Mouse (Mus musculus) neutrophil, adult 5-6 weeks (primary cell): Measurements from ENCODE around the gene Tvp23a. TPM values are rescaled to one million over a fixed set of nuclear protein-coding genes. Genes with fewer than 3 reads are reported as not detected.

ENCODE experiments used
- ATAC-seq: fragments of 151-379, 151-347 bp; 2 replicates; pipeline ENCODE4 v1.8.0; 2017; ENCODE audit warnings: mild to moderate bottlenecking, moderate TSS enrichment; ENCODE audit not compliant: insufficient number of reproducible peaks, poor library complexity, low FRiP score, severe bottlenecking; ENCODE audit errors: extremely low read depth
- total RNA-seq: library from RNA; stranded (forward); fragments of 200-1000 nt; gene quantifications from 2 replicates; pipeline ENCODE4 v1.2.3, GENCODE M21; 2017

Gene Tvp23a
- total RNA-seq, 1 experiment from 2014 or later: 0.23 TPM

- no peak for ATAC-seq
Observed at GRCm38 (mm10) chr16:10460188-10460587, 13.0 kb upstream of the Tvp23a start.

DNA sequence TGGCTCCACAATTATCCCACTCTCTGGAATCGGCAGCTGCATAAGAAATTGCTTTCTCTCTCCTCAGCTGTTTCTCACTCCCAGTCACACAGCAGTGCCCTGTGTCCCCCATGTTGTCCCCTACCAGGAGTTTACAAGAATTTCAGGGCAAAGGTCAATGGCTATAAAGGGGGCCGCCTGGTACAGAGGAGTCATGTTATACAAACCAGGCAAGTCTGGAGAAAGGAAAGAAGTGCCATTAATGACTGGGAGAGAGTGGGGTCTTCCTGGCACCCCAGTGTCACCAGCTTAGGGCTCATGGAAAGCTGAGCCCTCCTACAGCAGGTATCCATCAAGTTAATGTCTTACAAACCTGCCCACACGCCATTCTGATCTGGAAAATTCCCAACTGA lies 7.4 kb upstream of the Tvp23a start:
- no peak for ATAC-seq

DNA sequence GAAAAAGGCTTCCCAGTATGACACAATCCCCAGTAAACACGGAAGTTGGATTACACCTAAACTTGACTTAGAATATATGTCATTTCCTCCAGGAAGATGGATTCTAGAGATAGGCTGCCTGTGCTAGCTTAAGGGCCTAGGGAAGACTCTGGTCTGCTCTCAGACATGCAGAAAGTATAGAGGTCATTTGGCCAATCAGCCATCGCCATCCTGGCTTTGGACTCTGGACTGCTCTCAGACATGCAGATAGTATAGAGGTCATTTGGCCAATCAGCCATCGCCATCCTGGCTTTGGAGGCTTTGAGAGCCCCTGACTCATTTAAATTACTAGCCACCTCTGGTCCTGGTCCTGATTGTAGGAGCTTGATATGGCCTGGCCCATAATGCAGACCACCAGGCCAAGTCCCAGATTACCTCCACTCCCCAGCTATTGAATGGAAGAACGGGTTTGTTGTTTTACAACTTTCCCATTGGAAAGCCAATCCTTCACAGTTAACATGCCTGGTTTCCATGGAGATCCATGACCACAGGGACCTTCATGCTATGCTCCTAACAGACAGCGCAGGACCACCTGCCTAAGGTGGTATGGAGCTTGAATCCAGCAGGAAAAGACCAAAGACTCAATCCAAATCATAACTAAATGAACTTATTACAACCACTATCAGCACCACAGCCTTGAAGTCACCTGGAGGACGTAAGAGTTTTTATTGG lies 6.9 kb upstream of the Tvp23a start:
- ATAC-seq: no peak

- ATAC-seq: no peak
Observed at GRCm38 (mm10) chr16:10452445-10452896, 5.3 kb upstream of the Tvp23a start.

- no peak for ATAC-seq
Observed at GRCm38 (mm10) chr16:10451906-10452305, 4.7 kb upstream of the Tvp23a start.

GRCm38 (mm10) chr16:10448931-10449330 lies 1.8 kb upstream of the Tvp23a start:
- no peak for ATAC-seq

DNA sequence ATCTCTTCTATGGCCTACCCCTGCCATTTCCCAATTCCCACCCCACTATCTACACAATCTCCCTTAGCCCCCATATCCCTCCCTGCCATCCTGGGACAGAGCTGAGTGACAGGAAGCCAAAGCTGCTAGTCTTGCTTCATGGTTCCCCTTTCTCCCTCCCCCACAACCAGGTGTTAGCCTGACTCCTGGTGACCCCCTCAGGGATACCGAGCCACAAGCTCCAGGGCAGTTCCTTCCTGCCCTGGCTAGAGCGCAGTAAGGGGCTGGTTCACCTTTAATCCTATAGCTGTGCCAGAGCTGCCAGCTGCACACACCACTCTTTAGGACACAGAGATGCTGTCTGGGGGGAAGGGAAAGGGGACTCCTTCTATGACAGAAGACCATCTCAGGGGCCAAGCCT lies 619 bp upstream of the Tvp23a start:
- ATAC-seq: no peak

DNA sequence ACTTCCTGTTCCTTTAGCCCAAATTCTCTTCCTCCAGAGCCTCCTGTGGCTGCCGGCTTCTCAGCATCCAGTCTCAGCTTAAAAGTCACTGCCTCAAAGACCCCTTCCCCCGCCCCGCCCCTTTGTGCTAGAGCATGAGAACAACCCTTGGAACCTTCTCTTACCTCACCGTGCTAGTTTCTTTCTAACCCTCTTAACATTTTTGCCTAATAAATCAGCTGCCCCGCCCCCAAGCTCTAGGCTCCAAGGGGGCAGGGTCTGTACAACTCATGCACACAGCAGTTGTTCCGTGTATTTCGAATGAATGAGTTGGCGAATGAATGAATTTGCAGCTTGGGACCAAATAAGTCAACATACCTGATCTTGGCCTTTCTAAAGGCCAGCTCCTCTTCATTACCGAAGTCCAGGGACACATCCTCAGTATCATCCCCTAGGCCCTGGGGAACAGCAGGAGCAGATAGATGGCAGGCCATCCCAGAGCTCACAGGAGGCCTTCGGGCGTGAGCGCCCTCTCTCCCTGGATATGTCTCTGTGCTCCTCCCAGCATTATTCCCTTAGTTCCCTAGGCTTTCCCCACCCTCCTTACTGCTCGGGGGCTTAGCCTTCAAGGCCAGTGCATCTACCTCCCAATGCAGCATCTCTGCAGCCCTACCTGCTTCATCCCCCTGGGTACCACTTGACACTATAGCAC lies 444 bp downstream of the Tvp23a start:
- no peak for ATAC-seq

GRCm38 (mm10) chr16:10443723-10444122 lies 3.4 kb downstream of the Tvp23a start:
- ATAC-seq: no peak

- no peak for ATAC-seq
Observed at GRCm38 (mm10) chr16:10441761-10442160, 5.4 kb downstream of the Tvp23a start.

DNA sequence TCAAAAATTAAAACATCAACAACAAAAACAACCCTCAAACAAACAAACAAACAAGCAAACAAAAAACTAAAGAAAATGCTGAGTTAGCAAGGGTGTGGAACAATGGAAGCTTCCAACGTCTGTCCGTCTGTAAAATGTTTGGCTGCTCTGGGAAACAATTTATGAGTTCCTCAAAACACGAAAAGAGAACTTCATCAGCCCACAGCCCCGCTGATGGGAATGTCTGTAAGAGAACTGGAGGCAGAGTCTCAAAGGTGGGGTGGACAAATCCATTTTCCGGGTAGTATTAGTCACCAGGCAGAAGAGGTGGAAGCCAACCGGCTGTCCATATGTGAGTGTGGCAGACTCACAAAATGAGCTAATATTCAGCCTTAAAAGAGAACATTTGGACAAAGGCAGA lies 5.8 kb downstream of the Tvp23a start:
- ATAC-seq: no peak

DNA sequence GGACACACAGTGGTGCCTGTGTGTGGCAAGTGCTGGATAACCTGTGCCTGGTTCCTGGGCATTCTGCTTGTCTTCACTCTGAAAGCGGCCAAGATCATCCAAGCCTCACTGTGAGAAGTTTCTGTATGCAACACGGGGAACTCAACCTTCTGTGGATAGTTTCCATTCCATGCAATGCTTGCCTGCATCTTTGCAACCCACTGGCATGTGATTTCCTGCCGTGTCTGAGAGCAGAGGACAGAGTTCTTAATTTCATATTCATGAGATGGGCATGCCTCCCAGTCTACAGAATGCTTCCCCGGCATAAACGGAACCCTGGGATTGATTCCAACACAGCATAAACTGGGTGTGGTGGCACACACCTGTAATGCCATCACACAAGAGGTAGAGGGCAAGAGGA lies 9.1 kb downstream of the Tvp23a start:
- no peak for ATAC-seq

DNA sequence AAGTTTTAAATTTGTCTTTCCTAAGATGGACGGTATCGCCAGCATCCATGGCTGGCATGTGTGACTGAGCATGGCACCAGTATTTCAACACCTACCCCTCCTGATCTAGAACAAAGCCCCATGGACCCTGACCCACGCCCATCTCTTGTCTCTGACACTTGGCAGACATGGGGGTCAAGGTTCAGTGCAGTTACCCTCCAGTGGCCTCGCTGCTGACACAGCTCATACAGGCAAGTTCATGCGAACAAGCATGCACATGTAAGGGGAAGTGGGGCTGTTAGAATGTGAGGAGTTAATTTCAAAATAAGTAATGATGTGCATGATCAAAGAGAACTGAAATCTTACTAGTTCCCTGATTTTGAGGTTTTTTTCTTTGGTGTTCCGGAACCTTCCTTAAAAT lies 11.0 kb downstream of the Tvp23a start:
- ATAC-seq: no peak; the same call in 1 of the 2 replicates

DNA sequence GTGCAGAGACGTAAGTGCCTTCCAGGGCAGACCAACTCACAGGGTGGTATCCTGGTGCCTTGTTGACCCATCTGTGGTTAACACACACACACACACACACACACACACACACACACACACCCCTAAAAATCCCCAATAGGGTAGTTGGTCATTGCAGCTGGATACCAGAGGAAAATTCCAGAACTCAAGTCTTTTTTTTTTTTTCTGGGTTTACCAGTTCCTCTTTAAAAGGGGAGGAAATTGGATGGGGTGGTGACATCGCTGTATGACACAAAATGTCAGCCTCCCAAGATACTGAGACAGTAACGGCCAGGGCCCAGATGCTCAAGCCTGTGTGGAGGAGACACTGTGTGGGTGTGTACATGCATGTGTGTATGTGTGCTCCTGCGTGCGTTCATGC lies 13.8 kb downstream of the Tvp23a start:
- ATAC-seq: no peak

DNA sequence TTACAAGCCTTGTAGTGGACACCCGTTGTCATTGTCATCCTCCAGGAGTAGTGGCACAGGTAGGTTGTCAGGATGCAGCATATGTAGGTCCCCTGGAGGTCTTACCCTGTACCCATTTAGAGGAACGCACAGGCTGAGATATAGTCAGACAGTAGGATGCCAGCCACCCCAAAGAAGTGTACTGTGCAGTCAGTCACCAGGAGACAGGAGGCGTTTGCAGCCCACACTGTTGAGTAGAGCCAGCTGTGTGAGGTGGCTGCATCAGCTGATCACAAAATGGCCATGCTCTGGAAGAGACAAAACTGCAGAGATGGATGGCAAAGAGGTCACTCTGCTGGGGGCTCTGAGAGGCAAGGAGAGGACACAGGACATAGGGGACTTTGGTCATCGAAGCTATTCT lies 14.8 kb downstream of the Tvp23a start:
- no peak for ATAC-seq

DNA sequence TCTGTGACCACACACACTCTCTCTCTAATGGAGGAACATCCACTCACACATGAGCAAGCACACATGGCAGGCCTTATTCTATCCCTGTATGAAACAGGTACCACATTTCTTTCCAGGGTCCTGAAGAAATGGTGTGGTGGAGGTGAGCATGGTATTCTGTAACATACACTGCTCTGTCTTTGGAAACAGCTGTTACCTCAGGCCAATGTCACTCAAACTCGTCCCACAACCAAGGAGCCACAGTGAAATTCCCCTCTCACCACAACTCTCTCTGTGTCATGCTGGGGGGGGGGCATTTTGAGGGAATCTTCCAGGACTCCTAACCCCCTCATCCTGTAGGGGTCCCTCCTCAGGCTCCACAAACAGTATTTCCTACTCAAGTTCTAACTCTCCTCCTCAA lies 15.3 kb downstream of the Tvp23a start:
- no peak for ATAC-seq

DNA sequence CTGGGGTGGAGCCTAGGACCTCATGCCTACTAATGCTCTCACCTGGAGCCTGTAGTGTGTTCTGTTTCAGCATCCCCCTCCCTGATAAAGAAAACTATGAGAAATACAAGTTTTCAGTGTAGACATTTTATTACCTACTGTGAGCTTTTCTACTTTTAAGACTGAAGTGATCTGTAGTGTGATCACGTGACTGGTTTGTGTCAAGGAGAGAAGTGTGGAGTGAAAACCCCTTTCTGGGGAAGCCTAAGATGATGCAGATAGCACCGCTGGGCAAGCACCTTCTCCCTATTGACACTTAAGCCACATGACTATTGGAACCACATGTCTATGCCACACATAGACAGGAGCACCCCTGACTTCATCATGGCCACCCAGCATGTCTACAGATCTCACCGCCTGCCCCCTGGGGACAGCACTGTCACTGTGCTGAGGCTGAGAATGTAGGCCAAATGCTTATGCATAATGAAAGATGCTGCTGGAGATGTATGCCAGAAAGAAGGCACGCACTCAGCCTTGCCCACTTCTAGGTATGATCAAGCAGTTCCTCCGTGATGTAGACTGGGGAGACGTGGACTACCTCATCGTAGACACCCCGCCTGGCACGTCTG lies 26.6 kb downstream of the Tvp23a start:
- no peak for ATAC-seq

GRCm38 (mm10) chr16:10417723-10418259 lies 29.4 kb downstream of the Tvp23a start:
- no peak for ATAC-seq

GRCm38 (mm10) chr16:10416866-10417265 lies 30.3 kb downstream of the Tvp23a start:
- no peak for ATAC-seq

DNA sequence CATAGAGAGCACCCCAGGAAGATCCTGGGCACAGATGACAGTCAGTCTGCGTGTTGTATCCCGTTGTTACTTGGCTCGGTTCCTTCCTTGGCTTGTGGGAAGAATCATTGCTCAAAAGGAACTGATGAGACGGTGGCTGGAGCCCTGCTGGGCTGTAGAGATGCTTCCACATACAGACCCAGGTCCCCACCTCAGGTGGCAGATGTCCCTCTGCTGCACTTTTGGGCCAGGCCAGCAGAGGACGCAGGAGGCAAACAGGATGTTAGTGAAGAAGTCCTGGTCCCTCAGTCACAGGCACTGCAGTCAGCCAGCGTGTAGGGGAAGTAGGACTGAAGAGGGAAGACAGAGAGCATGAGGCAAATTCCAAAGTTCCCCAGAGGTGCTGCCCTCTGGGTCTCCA lies 31.2 kb downstream of the Tvp23a start:
- ATAC-seq: peak; percentile 39; the same call in 1 of the 2 replicates
